Mouse (Mus musculus) MEL (cell line): ENCODE data around the gene Tubb3.

Experiments
- CTCF ChIP-seq, 3 experiments: IDR thresholded peaks in 2 of 3; conservative IDR thresholded peaks in 1 of 3; 2 replicates each; pipeline ENCODE4 v1.5.1; 2011 to 2012; ENCODE audit warnings: low read length in 3 of 3, low read depth in 2 of 3, mild to moderate bottlenecking in 2 of 3, improper control_type of control experiment in 1 of 3, inconsistent platforms in 1 of 3, mixed read lengths in 1 of 3, moderate library complexity in 1 of 3; ENCODE audit not compliant: control insufficient read depth in 1 of 3, insufficient read depth in 1 of 3, poor library complexity in 1 of 3, severe bottlenecking in 1 of 3
- EP300 ChIP-seq, 2 experiments: IDR thresholded peaks; 2 replicates each; pipeline ENCODE4 v1.6.1; 2011; ENCODE audit warnings: improper control_type of control experiment in 2 of 2, low read length in 2 of 2, low read depth in 1 of 2, mild to moderate bottlenecking in 1 of 2
- GABPA ChIP-seq: IDR thresholded peaks from 2 replicates; pipeline ENCODE4 v1.6.1; 2012; ENCODE audit warnings: low read depth, mild to moderate bottlenecking, inconsistent platforms, low read length, improper control_type of control experiment, moderate library complexity
- GATA1 ChIP-seq: IDR thresholded peaks from 2 replicates; pipeline ENCODE4 v1.6.1; 2011; ENCODE audit warnings: low read depth, low read length, improper control_type of control experiment
- NELFE ChIP-seq: IDR thresholded peaks from 2 replicates; pipeline ENCODE4 v1.6.1; 2011; ENCODE audit warnings: low read depth, low read length, improper control_type of control experiment
- POLR2A ChIP-seq, 2 experiments: IDR thresholded peaks; 2 replicates each; pipeline ENCODE4 v1.6.1; 2011 to 2012; ENCODE audit warnings: low read length in 2 of 2, mild to moderate bottlenecking in 2 of 2, control low read depth in 1 of 2, improper control_type of control experiment in 1 of 2, low read depth in 1 of 2, moderate library complexity in 1 of 2; ENCODE audit not compliant: control insufficient read depth in 1 of 2, insufficient read depth in 1 of 2, poor library complexity in 1 of 2
- SMC3 ChIP-seq: IDR thresholded peaks from 2 replicates; pipeline ENCODE4 v1.6.1; 2011; ENCODE audit warnings: low read depth, low read length, improper control_type of control experiment
- TBP ChIP-seq: IDR thresholded peaks from 2 replicates; pipeline ENCODE4 v1.8.0; 2011; ENCODE audit warnings: low read depth, low read length, improper control_type of control experiment
- TCF12 ChIP-seq: IDR thresholded peaks from 2 replicates; pipeline ENCODE4 v1.6.1; 2014; ENCODE audit warnings: low read depth, mild to moderate bottlenecking, inconsistent platforms, low read length, improper control_type of control experiment, moderate library complexity
- USF1 ChIP-seq: IDR thresholded peaks from 2 replicates; pipeline ENCODE4 v1.6.1; 2014; ENCODE audit warnings: low read depth, mild to moderate bottlenecking, inconsistent platforms, low read length, improper control_type of control experiment, moderate library complexity
- ZC3H11A ChIP-seq: IDR thresholded peaks from 2 replicates; pipeline ENCODE4 v1.6.1; 2012; ENCODE audit warnings: low read depth, mild to moderate bottlenecking, inconsistent platforms, low read length, improper control_type of control experiment
- ZNF384 ChIP-seq: IDR thresholded peaks from 2 replicates; pipeline ENCODE4 v1.6.1; 2012; ENCODE audit warnings: low read depth, mild to moderate bottlenecking, inconsistent platforms, low read length, improper control_type of control experiment

GRCm38 (mm10) chr8:123453951-123454350 lies 42.7 kb downstream of the Tubb3 start:
- TF ChIP-seq CTCF (IDR thresholded peaks at IDR 0.05 in 2 of 3, conservative IDR thresholded peaks at IDR 0.05 in 1 of 3; ENCODE audit: control insufficient read depth in 1 of 3, insufficient read depth in 1 of 3, low read depth in 2 of 3, low read length in 3 of 3, poor library complexity in 1 of 3, severe bottlenecking in 1 of 3) (no peak), SMC3 (no peak), ZC3H11A (no peak), GATA1 (no peak), POLR2A (IDR thresholded peaks at IDR 0.05; ENCODE audit: control insufficient read depth in 1 of 2, insufficient read depth in 1 of 2, low read depth in 1 of 2, low read length in 2 of 2, poor library complexity in 1 of 2) (no peak), NELFE (no peak), EP300 (IDR thresholded peaks at IDR 0.05; ENCODE audit: low read depth in 1 of 2, low read length in 2 of 2) (no peak), GABPA (no peak), USF1 (no peak), ZNF384 (no peak), TCF12 (no peak), TBP (no peak)
